Mouse (Mus musculus): ENCODE data around the gene Hoxc4. TPM values are rescaled to one million over a fixed set of nuclear protein-coding genes. Genes with fewer than 3 reads are reported as not detected.
A peak's percentile ranks its signal among the peaks of the same experiment; 100 is the strongest.

Gene Hoxc4
- polyA plus RNA-seq, 1 experiment from 2014 or later, result 1.7 TPM

DNA sequence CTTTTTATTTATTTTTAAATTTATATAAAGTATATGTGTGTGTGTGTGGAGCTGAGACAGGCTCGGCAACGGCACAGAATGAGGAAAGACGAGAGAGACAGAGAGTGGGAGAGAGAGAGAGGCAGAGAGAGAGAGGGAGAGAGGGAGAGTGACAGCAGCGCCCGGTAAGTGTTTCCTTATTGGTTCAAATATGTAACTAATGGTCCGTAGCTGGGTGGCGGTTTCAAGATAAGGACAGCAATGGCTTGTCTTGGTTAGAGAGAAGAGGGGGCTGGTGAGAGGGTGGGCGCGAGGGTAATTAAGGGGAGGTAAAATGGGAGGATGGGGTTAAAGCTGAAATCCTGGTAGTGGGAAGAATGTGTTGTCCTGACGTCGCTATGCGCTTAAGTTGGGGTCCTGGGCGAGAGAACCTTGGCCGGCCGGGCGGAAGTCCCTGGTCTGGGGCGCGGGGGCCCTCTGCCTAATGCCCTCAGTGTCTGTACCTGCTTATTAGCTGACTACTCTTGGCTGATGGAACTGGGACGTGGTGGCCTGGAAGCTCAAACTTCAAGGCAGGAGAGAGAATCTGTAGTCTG is 20.0 kb upstream of the Hoxc4 start:
- in situ Hi-C loops (cut with MboI; ENCODE audit: low pct_unique_long_range_greater_than_20kb), result no loop called here
- ATAC-seq, result no peak
- POLR2A ChIA-PET, result interaction anchor here (0.8 to 1.2 kb wide), 3 partner anchors 11 to 167 kb away, joined by 3 to 5 read pairs (median 3); no protein-coding TSS in a partner anchor
- H3K27me3 ChIP-seq, result no peaks in the 10 kb centered on the region
- TF ChIP-seq CTCF (IDR thresholded peaks at IDR 0.05), result no peak
- DNase-seq (ENCODE audit: low read depth, low spot score), result no peak
- CTCF ChIA-PET, result interaction anchor here (1.0 to 2.0 kb wide), 3 partner anchors 11 to 132 kb away, joined by 3 to 8 read pairs (median 3); no protein-coding TSS in a partner anchor

DNA sequence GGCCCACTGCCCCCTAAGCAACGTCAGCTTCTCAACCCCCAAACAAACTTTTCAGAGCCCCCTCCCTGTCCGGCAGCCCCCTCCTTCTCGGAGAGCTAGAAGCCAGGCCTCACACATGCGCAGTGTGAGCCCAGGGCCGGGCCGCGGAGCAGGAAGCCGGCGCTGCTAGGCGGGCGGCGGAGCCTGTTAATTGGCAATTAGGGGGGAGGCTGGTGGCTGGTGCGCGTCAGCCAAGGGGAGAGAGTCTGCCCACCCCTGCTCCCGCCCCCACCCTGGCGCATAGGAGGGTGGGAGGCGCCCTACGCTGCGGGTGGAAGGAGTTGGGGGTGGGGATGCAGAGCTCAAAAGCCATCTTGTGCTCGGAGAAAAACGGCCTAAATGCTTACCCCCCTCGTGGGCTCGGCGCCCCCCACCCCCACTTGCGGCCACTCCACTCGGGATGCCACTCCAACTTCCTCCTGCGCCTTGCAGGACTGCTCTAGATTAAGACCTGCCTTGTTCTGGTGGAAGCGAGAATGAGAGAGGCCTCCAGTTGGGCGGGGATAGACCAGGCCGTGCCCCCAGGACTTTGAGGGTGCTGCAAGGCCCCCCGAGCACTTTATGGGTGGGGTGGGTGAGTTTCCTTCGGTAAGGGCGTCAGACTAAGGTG is 19.4 kb upstream of the Hoxc4 start:
- no peak for TF ChIP-seq CTCF (IDR thresholded peaks at IDR 0.05)
- POLR2A ChIA-PET, result interaction anchor here (0.5 to 1.2 kb wide), 4 partner anchors 9 to 166 kb away, joined by 3 to 5 read pairs (median 3); no protein-coding TSS in a partner anchor
- no peaks in the 10 kb centered on the region for H3K27me3 ChIP-seq
- ATAC-seq (peak; percentile 32), DNase-seq (ENCODE audit: low read depth, low spot score) (no peak)
- in situ Hi-C loops (cut with MboI; ENCODE audit: low pct_unique_long_range_greater_than_20kb), result no loop called here
- CTCF ChIA-PET, result interaction anchor here (1.2 to 2.0 kb wide), 3 partner anchors 12 to 94 kb away, joined by 3 to 8 read pairs (median 3); no protein-coding TSS in a partner anchor

- ChIA-PET POLR2A (interaction anchor here (0.5 kb wide), 1 partner anchor 8 kb away, joined by 3 read pairs; no protein-coding TSS in a partner anchor), CTCF (interaction anchor here (1.2 to 2.0 kb wide), 3 partner anchors 12 to 178 kb away, joined by 3 to 8 read pairs (median 7); no protein-coding TSS in a partner anchor)
- no peak for TF ChIP-seq CTCF (IDR thresholded peaks at IDR 0.05)
- DNase-seq (ENCODE audit: low read depth, low spot score), result no peak
- no peak for ATAC-seq
- in situ Hi-C loops (cut with MboI; ENCODE audit: low pct_unique_long_range_greater_than_20kb), result no loop called here
- no peaks in the 10 kb centered on the region for H3K27me3 ChIP-seq
Observed at GRCm38 (mm10) chr15:102999955-103000354, 18.8 kb upstream of the Hoxc4 start.

- no peak for TF ChIP-seq CTCF (IDR thresholded peaks at IDR 0.05)
- no peaks in the 10 kb centered on the region for H3K27me3 ChIP-seq
- DNase-seq (ENCODE audit: low read depth, low spot score) (no peak), ATAC-seq (no peak)
- ChIA-PET CTCF (interaction anchor here (1.2 to 1.8 kb wide), 2 partner anchors 13 to 178 kb away, joined by 3 to 7 read pairs; no protein-coding TSS in a partner anchor), POLR2A (no interaction called here)
- in situ Hi-C loops (cut with MboI; ENCODE audit: low pct_unique_long_range_greater_than_20kb), result no loop called here
Observed at GRCm38 (mm10) chr15:103000501-103000901, 18.2 kb upstream of the Hoxc4 start.

- TF ChIP-seq CTCF (IDR thresholded peaks at IDR 0.05), result no peak
- DNase-seq (ENCODE audit: low read depth, low spot score) (no peak), ATAC-seq (no peak)
- H3K27me3 ChIP-seq, result no peaks in the 10 kb centered on the region
- POLR2A ChIA-PET, result no interaction called here
- in situ Hi-C loops (cut with MboI; ENCODE audit: low pct_unique_long_range_greater_than_20kb), result no loop called here
- CTCF ChIA-PET, result interaction anchor here (1.8 kb wide), 1 partner anchor 177 kb away, joined by 7 read pairs; no protein-coding TSS in a partner anchor
Observed at GRCm38 (mm10) chr15:103001370-103001769, 17.4 kb upstream of the Hoxc4 start.

- no peak for TF ChIP-seq CTCF (IDR thresholded peaks at IDR 0.05)
- in situ Hi-C loops (cut with MboI; ENCODE audit: low pct_unique_long_range_greater_than_20kb), result no loop called here
- DNase-seq (ENCODE audit: low read depth, low spot score), result no peak
- no peak for ATAC-seq
- ChIA-PET POLR2A (no interaction called here), CTCF (no interaction called here)
- H3K27me3 ChIP-seq, result no peaks in the 10 kb centered on the region
Observed at GRCm38 (mm10) chr15:103002156-103002555, 16.6 kb upstream of the Hoxc4 start.

DNA sequence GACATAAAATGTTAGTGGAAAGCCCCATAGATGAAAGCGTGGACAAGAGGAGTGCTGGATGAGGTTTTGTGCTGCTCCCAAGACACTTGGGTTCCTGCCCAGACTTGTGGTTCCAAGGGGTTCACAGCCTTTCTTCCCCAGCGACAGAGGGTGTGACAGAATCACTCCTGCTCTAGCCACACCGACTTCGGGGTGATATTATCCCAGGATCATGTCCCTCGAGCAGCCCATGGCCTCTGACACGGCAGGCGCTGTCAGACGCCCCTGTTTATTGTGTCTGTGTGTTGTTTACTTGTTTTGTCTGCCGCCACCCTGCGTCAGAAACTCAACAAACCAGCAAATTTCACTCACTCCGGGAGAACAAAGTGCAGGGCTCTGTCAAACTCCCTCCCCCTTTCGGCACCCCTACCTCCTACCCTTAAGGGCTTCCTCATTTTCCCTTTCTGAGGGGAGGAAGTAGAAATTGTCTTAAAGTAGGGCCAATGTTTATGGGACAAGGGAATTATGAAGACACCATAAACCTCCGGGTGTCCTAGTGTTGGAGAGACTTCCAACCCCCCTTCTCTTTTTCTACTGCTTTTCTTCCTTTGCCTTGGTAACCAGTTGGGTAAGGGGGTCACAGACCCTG is 15.8 kb upstream of the Hoxc4 start:
- ChIA-PET CTCF (no interaction called here), POLR2A (no interaction called here)
- no peak for DNase-seq (ENCODE audit: low read depth, low spot score)
- TF ChIP-seq CTCF (IDR thresholded peaks at IDR 0.05), result no peak
- ATAC-seq, result no peak
- H3K27me3 ChIP-seq, result no peaks in the 10 kb centered on the region
- in situ Hi-C loops (cut with MboI; ENCODE audit: low pct_unique_long_range_greater_than_20kb), result no loop called here

DNA sequence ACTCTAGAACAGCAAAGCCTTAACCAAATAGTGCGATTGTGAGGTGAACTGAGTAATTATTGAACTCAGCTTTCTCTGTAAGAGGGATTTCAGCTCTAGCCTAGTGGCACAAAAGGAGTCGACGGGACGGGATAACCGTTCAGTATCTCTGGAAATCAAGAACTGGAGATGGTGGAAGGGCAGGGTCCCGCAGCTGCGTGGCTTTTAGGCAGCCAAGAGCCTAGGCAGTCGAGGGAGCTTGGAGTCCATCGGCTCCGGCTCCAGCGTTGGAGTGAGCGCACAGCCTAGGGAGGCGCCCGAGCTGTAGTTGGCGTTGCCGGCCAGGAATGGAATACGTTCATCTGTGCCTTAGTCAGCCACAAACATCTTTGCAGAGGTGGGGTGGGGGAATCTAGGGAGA is 13.4 kb upstream of the Hoxc4 start:
- TF ChIP-seq CTCF (IDR thresholded peaks at IDR 0.05), result no peak

DNA sequence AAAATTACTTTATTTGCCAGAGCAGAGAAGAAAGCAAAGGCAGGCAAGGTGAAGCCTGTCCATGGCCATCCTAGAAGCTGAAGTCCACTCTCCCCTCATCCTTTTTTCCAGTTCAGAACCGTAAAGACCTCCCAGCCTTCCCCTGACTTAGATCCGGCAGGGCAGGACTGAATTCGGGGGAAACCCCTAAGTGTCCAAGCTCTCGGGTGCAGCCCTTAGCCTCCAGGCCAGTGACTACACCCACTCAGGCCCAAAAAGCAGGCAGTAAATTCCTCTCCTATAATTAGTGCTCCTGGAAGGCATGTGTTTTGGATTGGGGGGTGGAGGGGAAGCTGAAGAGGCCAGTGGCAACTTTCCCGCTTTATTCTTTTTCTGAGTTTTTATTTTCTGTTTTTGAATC is 12.9 kb upstream of the Hoxc4 start:
- in situ Hi-C loops (cut with MboI; ENCODE audit: low pct_unique_long_range_greater_than_20kb), result no loop called here
- DNase-seq (ENCODE audit: low read depth, low spot score) (no peak), ATAC-seq (no peak)
- no peaks in the 10 kb centered on the region for H3K27me3 ChIP-seq
- POLR2A ChIA-PET, result no interaction called here
- CTCF ChIA-PET, result interaction anchor here (1.0 to 4.3 kb wide), 5 partner anchors 8 to 172 kb away, joined by 3 to 19 read pairs (median 11); partner anchors contain the start of gene Hoxc10
- no peak for TF ChIP-seq CTCF (IDR thresholded peaks at IDR 0.05)

More for the DNA sequence above, 13.4 kb upstream of the Hoxc4 start:
- in situ Hi-C loops (cut with MboI; ENCODE audit: low pct_unique_long_range_greater_than_20kb), result no loop called here
- DNase-seq (ENCODE audit: low read depth, low spot score) (no peak), ATAC-seq (no peak)
- no peaks in the 10 kb centered on the region for H3K27me3 ChIP-seq
- ChIA-PET POLR2A (no interaction called here), CTCF (interaction anchor here (1.0 to 4.3 kb wide), 5 partner anchors 8 to 172 kb away, joined by 3 to 19 read pairs (median 11); no protein-coding TSS in a partner anchor)

DNA sequence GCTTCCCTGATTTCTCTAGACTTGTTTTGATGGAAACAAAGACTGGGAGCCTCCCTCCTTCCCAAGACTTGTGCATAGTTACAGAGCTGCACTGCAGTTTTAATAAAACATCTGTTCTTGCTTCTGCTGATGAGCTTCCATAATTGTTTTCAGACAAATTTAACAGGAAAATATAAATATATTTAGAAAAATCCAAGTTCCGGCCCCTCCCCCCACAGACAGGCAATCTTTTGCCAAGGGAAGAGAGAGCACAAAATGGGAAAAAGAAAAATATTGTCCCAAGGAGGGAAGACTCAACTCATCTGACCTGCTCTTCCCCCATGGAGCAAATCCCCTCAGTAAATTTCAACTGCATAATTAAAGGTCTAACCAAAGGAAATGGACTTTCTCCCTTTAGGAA is 12.4 kb upstream of the Hoxc4 start:
- TF ChIP-seq CTCF (IDR thresholded peaks at IDR 0.05), result no peak
- DNase-seq (ENCODE audit: low read depth, low spot score) (no peak), ATAC-seq (no peak)
- CTCF ChIA-PET, result interaction anchor here (1.0 to 4.3 kb wide), 4 partner anchors 40 to 171 kb away, joined by 3 to 19 read pairs (median 8); partner anchors contain the start of gene Hoxc10
- in situ Hi-C loops (cut with MboI; ENCODE audit: low pct_unique_long_range_greater_than_20kb), result no loop called here
- H3K27me3 ChIP-seq, result no peaks in the 10 kb centered on the region
- POLR2A ChIA-PET, result interaction anchor here (0.5 kb wide), 1 partner anchor 17 kb away, joined by 5 read pairs; no protein-coding TSS in a partner anchor

Data from Patski (cell line).